Mouse (Mus musculus) urinary bladder, adult 18-20 months (tissue): ENCODE data around the gene Synj2.

Experiments
- DNase-seq, 2 experiments: peaks; one replicate each; pipeline ENCODE4 v3.0.0; 2022; ENCODE audit warnings: low spot score in 2 of 2, mixed read lengths in 2 of 2

Synj2 gene

GRCm38 (mm10) chr17:5941230-5942043, at the start of gene Synj2:
TSS of gene Synj2 (plus strand) at chr17:5941280.
- DNase-seq: peak in 1 of 2 experiments; percentile 73

GRCm38 (mm10) chr17:5891933-5892683, 49.0 kb upstream of the Synj2 start:
- DNase-seq: no peak

- DNase-seq: peak in 1 of 2 experiments; percentile 59
These were observed 48.0 kb upstream of the Synj2 start for GRCm38 (mm10) chr17:5893092-5893491.

GRCm38 (mm10) chr17:5893574-5894148, 47.4 kb upstream of the Synj2 start:
- DNase-seq: no peak

- DNase-seq: no peak
These were observed 45.0 kb upstream of the Synj2 start for GRCm38 (mm10) chr17:5896066-5896465.

- DNase-seq: no peak
These were observed 44.5 kb upstream of the Synj2 start for GRCm38 (mm10) chr17:5896607-5897006.

GRCm38 (mm10) chr17:5897326-5898200, 43.5 kb upstream of the Synj2 start:
- DNase-seq: no peak

GRCm38 (mm10) chr17:5899251-5899650, 41.8 kb upstream of the Synj2 start:
- no peak for DNase-seq

- DNase-seq: no peak
These were observed 39.7 kb upstream of the Synj2 start for GRCm38 (mm10) chr17:5901381-5901780.

GRCm38 (mm10) chr17:5903630-5904301, 37.3 kb upstream of the Synj2 start:
- DNase-seq: peak in 1 of 2 experiments; percentile 49

- no peak for DNase-seq
These were observed 31.4 kb upstream of the Synj2 start for GRCm38 (mm10) chr17:5909681-5910080.

GRCm38 (mm10) chr17:5911591-5911990, 29.5 kb upstream of the Synj2 start:
- no peak for DNase-seq

- no peak for DNase-seq
These were observed 28.3 kb upstream of the Synj2 start for GRCm38 (mm10) chr17:5912797-5913196.

- DNase-seq: no peak
These were observed 26.9 kb upstream of the Synj2 start for GRCm38 (mm10) chr17:5914217-5914616.

GRCm38 (mm10) chr17:5921954-5922353, 19.1 kb upstream of the Synj2 start:
- DNase-seq: no peak

GRCm38 (mm10) chr17:5923281-5923680, 17.8 kb upstream of the Synj2 start:
- no peak for DNase-seq

GRCm38 (mm10) chr17:5924238-5924637, 16.8 kb upstream of the Synj2 start:
- DNase-seq: no peak

GRCm38 (mm10) chr17:5926710-5927109, 14.4 kb upstream of the Synj2 start:
- DNase-seq: no peak

GRCm38 (mm10) chr17:5929031-5929430, 12.0 kb upstream of the Synj2 start:
- no peak for DNase-seq

GRCm38 (mm10) chr17:5932161-5932560, 8.9 kb upstream of the Synj2 start:
- no peak for DNase-seq
